Mouse (Mus musculus) cerebral cortex, adult 2 months (tissue): Measurements from ENCODE around the gene Trim27.

Experiments
- WGBS: fragments of 180-500 bp; shearing (Covaris S2); methylation state at CpG from one replicate; pipeline ENCODE4 v1.1.7; 2018; 5-methylcytosine and 5-hydroxymethylcytosine counted together

Trim27 gene

GRCm38 (mm10) chr13:21221656-21222462 lies 42.6 kb downstream of the Trim27 start:
- 4% methylated on average over 20 of the region's 20 CpGs for WGBS

DNA sequence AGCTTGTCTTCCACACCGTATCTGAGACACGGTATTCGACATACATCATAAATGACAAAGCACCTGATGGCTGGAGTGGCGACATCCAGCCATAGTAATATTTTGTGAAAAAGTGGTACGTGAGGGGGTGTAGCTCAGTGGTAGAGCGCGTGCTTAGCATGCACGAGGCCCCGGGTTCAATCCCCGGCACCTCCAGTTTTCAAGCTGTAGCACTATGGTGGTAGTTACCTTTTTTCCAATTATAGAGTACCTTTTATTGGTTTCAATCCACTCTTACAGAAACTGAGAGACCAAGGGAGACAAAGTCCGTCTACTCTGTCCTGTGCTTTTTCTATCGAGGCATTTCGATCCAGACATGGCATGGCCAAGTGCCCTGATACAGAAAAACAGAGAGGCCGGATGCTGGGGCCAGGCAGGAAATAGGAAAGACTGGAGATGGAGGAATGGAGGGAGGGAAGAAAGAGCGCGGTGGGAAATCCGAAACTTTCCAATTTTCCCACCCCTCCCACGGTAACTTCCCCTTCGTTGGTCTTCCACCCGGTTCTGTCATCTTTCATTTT lies 43.3 kb downstream of the Trim27 start:
- 2% methylated on average over 20 of the region's 20 CpGs for WGBS

DNA sequence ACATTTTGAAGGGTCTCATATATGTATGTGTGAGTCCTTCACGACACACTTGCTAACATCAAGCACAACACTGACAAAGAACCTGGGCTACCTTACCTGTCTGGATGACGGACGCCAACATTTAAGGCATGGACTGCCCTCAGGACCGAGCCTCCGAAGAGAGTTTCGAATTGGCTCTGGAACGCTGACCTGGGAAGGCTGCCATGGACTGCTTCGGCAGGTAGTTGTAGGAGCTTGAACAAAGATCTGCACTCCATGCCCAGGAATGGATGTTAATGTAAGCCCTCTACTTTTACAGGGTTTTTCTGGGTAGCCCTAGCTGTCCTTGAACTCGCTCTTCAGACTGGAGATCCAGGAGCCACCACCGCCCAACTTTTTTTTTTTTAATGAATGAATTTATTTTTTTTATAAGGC lies 44.0 kb downstream of the Trim27 start:
- 11% methylated on average over 10 of the region's 10 CpGs for WGBS

DNA sequence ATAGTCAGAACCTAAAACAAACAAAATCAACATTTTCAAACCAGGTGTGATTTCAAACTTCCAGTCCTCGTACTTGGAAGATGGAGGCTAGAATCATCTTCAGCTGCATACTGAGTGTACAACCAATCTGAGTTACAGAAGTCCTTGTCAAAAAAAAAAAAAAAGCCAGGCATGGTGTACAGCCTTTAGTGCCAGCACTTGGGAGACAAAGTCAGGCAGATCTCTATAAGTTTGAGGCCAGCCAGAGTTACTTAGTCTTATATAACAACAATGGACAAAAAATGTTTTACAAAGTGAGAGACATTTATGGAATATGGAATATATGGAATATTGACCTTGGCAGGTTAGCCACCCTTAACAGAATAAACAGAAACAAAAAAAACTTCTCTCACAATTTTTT lies 45.1 kb downstream of the Trim27 start:
- 91% methylated on average over 1 of the region's 1 CpGs for WGBS

DNA sequence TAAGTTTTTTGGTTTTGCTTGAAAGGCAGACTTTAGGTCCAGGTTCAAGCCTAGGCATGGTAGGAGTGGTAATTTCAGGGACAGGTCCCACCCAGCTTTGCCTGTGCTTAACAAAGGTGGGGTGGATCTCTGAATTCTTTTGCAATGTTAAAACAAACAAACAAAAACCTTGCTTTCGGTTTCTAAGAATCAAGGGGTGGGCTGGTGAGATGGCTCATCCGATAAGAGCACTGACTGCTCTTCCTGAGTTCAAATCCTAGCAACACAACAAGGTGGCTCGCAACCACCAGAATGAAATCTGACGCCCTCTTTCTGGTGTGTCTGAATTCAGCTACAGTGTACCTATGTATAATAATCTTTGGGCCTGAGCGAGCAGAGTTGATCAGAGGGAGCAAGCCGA lies 46.0 kb downstream of the Trim27 start:
- 79% methylated on average over 6 of the region's 6 CpGs for WGBS

- WGBS = 40% methylated on average over 3 of the region's 3 CpGs
Measured at GRCm38 (mm10) chr13:21226031-21226430, 46.8 kb downstream of the Trim27 start.

- WGBS = 2% methylated on average over 43 of the region's 43 CpGs
Measured at GRCm38 (mm10) chr13:21233732-21234705, 54.8 kb downstream of the Trim27 start.

- 87% methylated on average over 2 of the region's 2 CpGs for WGBS
Measured at GRCm38 (mm10) chr13:21236714-21237113, 57.5 kb downstream of the Trim27 start.

GRCm38 (mm10) chr13:21237161-21237560 lies 57.9 kb downstream of the Trim27 start:
- WGBS = 81% methylated on average over 6 of the region's 6 CpGs

DNA sequence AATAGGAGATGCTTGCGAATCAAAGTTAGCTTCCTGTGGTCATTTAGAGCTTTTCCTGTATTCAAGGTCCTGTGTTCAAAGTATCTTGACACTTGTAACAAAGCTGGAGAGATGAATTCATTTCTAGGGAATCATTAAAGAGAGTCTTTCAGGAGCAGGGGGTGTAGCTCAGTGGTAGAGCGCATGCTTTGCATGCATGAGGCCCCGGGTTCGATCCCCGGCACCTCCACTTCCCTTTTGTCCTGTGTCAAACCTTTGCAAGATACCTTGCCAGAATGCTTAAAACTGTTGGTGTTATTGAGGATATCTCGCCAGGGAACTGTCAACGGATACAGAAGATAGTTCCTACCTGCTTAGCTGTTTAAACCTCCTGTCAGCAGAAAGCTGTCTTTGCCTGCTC lies 61.5 kb downstream of the Trim27 start:
- 22% methylated on average over 7 of the region's 7 CpGs for WGBS

DNA sequence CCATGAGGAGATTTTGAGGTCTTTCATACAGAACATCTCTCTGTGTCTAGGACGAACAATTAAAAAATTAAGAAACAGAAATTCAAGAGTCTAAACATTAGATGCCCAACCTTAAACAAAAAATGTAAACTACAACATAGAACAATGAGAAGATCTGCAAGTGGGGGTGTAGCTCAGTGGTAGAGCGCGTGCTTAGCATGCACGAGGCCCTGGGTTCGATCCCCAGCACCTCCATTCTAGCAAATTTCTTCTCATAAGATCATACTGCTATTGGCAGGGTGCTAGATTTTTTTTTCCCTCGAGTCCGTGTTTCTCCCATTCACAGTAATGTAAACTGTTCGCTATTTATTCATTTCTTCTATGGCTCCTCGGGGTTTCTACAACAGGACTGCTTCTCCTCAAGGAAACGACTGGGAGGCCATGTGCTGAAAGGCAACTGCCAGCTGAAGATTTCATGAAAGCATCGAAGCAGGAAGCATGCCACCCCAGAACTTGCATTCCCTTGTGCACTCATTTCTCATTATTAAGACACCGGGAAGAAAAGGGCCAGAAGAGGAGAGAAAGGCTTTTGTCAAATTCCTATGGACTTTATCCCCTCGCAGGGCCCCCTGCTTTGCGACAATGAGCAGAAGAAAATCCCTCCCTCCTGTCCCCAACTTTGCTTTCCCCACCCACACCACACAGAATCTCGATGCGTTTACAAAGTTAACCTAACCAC lies 63.3 kb downstream of the Trim27 start:
- WGBS = 13% methylated on average over 16 of the region's 16 CpGs

DNA sequence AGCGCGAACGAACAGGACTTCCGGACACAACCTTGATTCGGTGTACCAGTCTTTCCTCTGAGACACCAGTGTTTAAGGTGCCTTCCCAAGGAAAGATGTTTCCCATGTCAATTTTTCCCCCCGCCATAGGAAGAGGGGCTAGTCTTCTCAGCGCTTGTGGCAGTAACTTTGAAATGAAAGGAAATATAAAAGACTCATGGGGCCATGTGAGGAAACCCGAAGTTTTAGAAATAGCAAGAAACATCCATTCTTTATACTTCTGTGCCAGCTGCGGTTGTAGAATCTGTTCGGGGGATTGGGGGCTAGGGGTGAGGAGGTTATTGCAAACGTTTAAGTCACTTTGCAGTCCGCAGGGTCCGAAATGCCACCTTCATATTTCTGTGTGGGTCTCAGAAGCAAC lies 64.0 kb downstream of the Trim27 start:
- WGBS = 37% methylated on average over 13 of the region's 13 CpGs

GRCm38 (mm10) chr13:21244089-21244488 lies 64.8 kb downstream of the Trim27 start:
- WGBS = 85% methylated on average over 5 of the region's 5 CpGs
